Mouse (Mus musculus) layer of hippocampus, adult 8-10 months (tissue): ENCODE data around the gene Babam1. TPM values are rescaled to one million over a fixed set of nuclear protein-coding genes. Genes with fewer than 3 reads are reported as not detected.
"Not testable (repeated sequence)": the region's sequence is repeated elsewhere in the genome, so short reads cannot be mapped to it uniquely, and the experiment has no call there.

Experiments used
- DNase-seq, 2 experiments: peaks; one replicate each; pipeline ENCODE4 v3.0.0; 2022; ENCODE audit warnings: low spot score in 2 of 2
- total RNA-seq, 4 experiments: library from RNA; stranded (reverse); gene quantifications; 2 replicates each; pipeline ENCODE4 v1.2.4; 2022

The Babam1 gene
- total RNA-seq, 4 experiments from 2014 or later, result 95.9 to 110 (median 108) TPM

DNA sequence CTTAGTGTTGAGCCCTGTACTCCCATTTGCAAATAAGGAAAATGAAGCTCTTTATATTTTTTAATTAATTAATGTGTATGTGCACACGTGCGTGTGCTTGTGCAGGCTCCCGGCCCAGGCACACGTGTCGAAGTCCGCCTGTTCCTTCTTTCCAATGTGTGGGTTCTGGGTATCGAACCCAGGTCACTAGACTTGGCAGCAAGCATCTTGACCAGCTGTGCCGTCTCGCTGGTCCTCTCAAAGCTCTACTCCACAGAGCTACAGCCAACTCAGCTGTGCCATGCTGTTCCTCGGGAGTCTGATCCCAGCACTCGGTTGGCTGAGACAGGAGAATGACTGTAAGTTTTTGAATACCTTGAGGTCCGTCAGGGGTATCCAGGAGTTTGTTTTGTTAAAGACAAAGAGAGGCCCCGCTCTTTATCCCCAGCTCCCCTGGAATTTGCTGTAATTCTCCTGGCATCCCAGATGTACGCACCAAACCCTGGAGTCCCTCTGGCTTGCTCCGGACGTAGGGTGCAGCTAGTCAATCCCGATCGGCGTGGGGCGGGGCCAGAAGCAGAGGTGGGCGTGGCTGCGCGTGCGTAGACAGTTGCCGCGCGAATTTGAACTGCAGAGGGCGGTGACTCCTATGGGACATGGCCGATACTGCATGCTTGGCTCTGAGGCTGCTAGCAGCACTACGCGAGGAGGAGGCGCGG, 8.9 kb downstream of the Babam1 start, which contains the start of gene Ankle1:
TSS of gene Ankle1 (plus strand) at position 610 of the 698 bp plus-strand sequence.
- DNase-seq, result peak; percentile 90 to 94

DNA sequence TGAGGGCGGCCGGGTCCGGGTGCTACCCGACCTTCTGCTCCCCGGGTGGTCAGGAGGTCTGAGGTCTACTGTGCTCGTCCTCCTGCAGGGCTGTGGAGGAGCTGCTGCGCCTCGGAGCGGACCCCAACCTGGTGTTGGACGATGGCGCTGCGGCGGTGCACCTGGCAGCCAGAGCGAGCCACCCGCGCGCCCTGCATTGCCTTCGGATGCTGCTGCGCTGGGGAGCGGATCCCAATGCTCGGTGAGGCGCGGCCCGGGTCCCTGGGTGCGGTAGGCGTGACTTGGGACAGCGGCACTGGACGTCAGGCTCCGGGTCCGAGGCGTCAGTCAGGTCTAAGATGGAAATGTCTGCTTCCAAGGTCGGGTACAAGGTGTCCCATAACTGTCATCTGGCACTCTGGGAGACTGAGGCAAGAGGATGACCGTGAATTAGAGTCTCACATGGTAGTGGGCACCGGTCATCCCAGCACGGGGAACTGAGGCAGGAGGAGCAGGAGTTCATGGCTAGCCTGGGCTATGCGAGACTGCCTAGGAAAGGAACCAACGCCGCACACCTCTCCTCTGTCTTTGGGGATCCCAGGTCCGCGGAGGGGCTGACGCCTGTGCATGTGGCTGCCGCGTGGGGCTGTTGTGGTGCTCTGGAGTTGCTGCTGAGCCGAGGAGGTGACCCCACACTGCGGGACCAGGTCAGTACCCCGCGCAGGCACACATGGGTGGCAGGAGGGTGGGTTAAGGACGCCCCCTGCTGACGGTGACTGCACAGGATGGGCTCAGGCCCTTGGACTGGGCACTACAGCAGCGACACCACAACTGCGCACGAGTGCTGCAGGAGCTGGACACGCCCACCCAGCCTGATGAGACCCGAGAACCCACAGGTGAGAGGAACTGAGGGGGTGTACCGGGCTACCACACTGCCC, 9.7 kb downstream of the Babam1 start:
- peak in 1 of 2 experiments; percentile 21 for DNase-seq

GRCm38 (mm10) chr8:71407441-71407840, 10.8 kb downstream of the Babam1 start:
- no peak for DNase-seq

DNA sequence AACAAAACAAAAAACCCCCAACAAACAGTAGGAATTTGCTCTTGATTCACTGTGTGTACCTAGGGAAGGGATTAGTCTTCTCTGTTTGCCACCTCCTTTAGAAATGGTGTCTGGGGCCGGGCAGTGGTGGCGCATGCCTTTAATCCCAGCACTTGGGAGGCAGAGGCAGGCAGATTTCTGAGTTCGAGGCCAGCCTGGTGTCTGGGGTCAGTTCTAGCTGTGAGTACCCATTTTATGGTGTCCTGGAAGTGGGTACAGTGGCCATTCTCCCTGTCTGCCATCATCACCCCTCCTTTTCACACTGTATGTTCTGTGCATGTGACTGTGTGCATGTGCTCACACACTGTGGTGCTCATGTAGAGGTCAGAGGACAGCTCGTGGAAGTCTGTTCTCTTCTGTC, 11.6 kb downstream of the Babam1 start:
- DNase-seq, result no peak

GRCm38 (mm10) chr8:71411535-71412273, 15.0 kb downstream of the Babam1 start:
- DNase-seq, result no peak

- no peak for DNase-seq
These were observed 25.5 kb downstream of the Babam1 start for GRCm38 (mm10) chr8:71422121-71422520.

- not testable (repeated sequence) for DNase-seq
These were observed 36.3 kb downstream of the Babam1 start for GRCm38 (mm10) chr8:71432935-71433334.

DNA sequence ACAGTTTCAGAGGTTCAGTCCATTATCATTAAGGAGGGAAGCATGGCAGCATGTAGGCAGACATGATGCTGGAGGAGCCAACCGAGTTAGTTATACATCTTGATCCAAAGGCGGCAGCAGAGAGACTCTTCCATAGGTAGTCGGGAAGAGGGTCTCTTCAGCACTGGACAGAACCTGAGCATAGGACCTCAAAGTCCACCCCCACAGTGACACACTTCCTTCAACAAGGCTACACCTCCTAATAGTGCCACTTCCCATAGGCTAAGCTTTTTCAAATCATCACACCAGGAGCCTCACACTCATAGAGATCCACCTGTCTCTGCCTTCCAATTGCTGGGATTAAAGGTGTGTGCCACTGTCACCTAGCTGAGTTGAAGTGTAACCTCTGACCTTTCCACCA, 40.4 kb downstream of the Babam1 start:
- DNase-seq, result no peak

DNA sequence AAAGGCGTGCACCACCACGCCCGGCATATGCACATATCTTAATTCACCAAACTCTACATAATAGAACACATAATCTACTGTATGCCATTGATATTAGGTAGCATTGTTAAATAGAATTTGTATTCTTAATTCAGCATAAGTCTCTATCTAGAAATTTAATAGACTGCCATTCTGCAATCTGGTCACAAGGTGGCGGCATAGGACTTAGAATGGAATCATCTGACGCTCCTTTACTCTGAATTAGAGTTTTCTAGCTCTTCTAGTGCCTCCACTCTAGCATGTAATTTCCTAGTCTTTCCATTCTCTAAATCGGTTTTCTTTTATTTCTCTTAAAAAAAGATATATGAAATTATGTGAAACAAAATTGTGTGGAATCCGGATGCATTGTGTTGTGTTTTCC, 44.7 kb downstream of the Babam1 start:
- DNase-seq, result no peak

GRCm38 (mm10) chr8:71445096-71445495, 48.4 kb downstream of the Babam1 start:
- DNase-seq, result no peak

GRCm38 (mm10) chr8:71451337-71451736, 54.7 kb downstream of the Babam1 start:
- no peak for DNase-seq

GRCm38 (mm10) chr8:71451777-71452176, 55.1 kb downstream of the Babam1 start:
- no peak for DNase-seq

- DNase-seq, result no peak
These were observed 56.0 kb downstream of the Babam1 start for GRCm38 (mm10) chr8:71452669-71453068.

Other genes starting within 250 kb of the Babam1 start
- gene Myo9b, start 124.1 kb upstream of the Babam1 start, total RNA-seq, result 10 to 100 TPM; 32.0 to 43.6 (median 36.9) TPM
- gene Haus8, start 123.9 kb upstream of the Babam1 start, total RNA-seq, result 10 to 100 TPM in 2 of 4 experiments, 1 to 10 TPM in 2; 9.2 to 13.0 (median 10.4) TPM
- 100 to 1,000 TPM in 3 of 4 experiments, 10 to 100 TPM in 1; 98.8 to 130 (median 117) TPM for gene Use1, start 30.0 kb upstream of the Babam1 start, total RNA-seq
- gene Ocel1, start 25.6 kb upstream of the Babam1 start, total RNA-seq, result 10 to 100 TPM; 10.3 to 15.9 (median 14.1) TPM
- gene Nr2f6, start 14.9 kb upstream of the Babam1 start, total RNA-seq, result 10 to 100 TPM; 38.7 to 46.1 (median 41.2) TPM
- 1 to 10 TPM; 3.5 to 4.9 (median 4.1) TPM for gene Ushbp1, start 1.1 kb upstream of the Babam1 start, total RNA-seq
- under 1 TPM; 0.18 to 0.72 (median 0.27) TPM for gene Ankle1, start 9.1 kb downstream of the Babam1 start, total RNA-seq
- gene Abhd8, start 66.8 kb downstream of the Babam1 start, total RNA-seq, result 100 to 1,000 TPM; 200 to 255 (median 229) TPM
- 10 to 100 TPM; 38.6 to 47.2 (median 46.2) TPM for gene Mrpl34, start 68.1 kb downstream of the Babam1 start, total RNA-seq
- 10 to 100 TPM; 74.9 to 82.2 (median 79.0) TPM for gene Dda1, start 72.3 kb downstream of the Babam1 start, total RNA-seq
- gene Ano8, start 89.1 kb downstream of the Babam1 start, total RNA-seq, result 10 to 100 TPM; 48.4 to 55.9 (median 51.6) TPM
- 10 to 100 TPM; 28.8 to 42.3 (median 32.5) TPM for gene Gtpbp3, start 91.2 kb downstream of the Babam1 start, total RNA-seq
- 1 to 10 TPM; 6.2 to 9.6 (median 7.4) TPM for gene Plvap, start 114.9 kb downstream of the Babam1 start, total RNA-seq
- not detected for gene Ccdc194, start 128.8 kb downstream of the Babam1 start, total RNA-seq
- 10 to 100 TPM in 2 of 4 experiments, 1 to 10 TPM in 2; 4.1 to 23.3 (median 8.6) TPM for gene Bst2, start 140.6 kb downstream of the Babam1 start, total RNA-seq
- 10 to 100 TPM; 32.6 to 43.7 (median 36.8) TPM for gene Mvb12a, start 146.1 kb downstream of the Babam1 start, total RNA-seq
- 1 to 10 TPM in 1 of 4 experiments, under 1 TPM in 3; 0.27 to 1.3 (median 0.54) TPM for gene Tmem221, start 162.0 kb downstream of the Babam1 start, total RNA-seq
- gene Nxnl1, start 169.7 kb downstream of the Babam1 start, total RNA-seq, result under 1 TPM in 2 of 4 experiments, not detected in 2; 0.14 to 0.28 TPM
- gene Slc27a1, start 172.0 kb downstream of the Babam1 start, total RNA-seq, result 100 to 1,000 TPM; 107 to 130 (median 117) TPM
- 10 to 100 TPM; 29.1 to 38.5 (median 33.6) TPM for gene Pgls, start 195.3 kb downstream of the Babam1 start, total RNA-seq
- gene Fam129c, start 200.8 kb downstream of the Babam1 start, total RNA-seq, result 1 to 10 TPM; 2.0 to 4.6 (median 3.5) TPM
- 10 to 100 TPM; 53.2 to 59.7 (median 53.8) TPM for gene Colgalt1, start 214.1 kb downstream of the Babam1 start, total RNA-seq